Mouse (Mus musculus): ENCODE measurements around the gene Agxt2. TPM values are rescaled to one million over a fixed set of nuclear protein-coding genes. Genes with fewer than 3 reads are reported as not detected.

The Agxt2 gene
- polyA plus RNA-seq, 1 experiment: 0.16 TPM

- no peak for DNase-seq (ENCODE audit: low read depth)
Measured at GRCm38 (mm10) chr15:10426545-10427266, 68.4 kb downstream of the Agxt2 start.

DNA sequence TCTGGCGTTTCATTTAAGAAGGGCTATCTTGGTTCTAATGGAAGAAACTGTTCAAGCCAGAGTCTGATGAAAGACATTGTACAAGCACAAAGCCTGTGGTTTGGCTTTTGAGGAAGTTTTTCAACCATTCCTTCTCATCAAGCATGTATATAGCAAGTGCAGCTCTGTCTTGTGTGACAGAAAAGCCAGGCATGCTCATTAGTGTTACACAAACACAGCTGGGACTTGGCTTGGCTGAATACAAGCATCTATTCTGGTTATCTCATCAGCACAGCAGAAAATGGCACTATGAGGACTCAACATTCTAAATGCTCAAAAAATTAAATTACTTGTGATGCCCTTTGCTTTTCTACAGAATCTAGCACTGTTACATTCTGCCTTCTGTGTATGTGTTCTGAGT lies 78.6 kb downstream of the Agxt2 start:
- no peak for DNase-seq (ENCODE audit: low read depth)

GRCm38 (mm10) chr15:10439963-10440362 lies 81.6 kb downstream of the Agxt2 start:
- no peak for DNase-seq (ENCODE audit: low read depth)

- no peak for DNase-seq (ENCODE audit: low read depth)
Measured at GRCm38 (mm10) chr15:10441493-10441892, 83.2 kb downstream of the Agxt2 start.

DNA sequence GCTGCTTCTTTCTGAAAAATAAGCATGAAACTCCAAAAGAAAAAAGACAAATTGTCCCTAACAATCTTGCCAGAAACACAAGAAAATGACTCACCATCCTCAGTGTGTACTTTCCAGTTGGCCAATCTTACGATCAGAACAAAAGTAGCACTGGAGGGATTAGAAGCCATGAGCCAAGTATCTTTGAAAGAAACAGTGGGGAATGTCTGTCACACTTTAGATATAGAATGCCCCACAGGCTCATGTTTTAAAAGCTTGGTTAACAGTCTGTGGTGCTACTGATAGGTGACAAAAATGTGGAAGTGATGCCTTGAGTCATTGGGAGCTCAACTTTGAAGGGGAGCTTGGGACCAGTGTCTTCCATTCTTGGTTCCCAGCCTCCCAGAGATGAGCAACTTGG lies 83.9 kb downstream of the Agxt2 start:
- DNase-seq (ENCODE audit: low read depth): no peak

DNA sequence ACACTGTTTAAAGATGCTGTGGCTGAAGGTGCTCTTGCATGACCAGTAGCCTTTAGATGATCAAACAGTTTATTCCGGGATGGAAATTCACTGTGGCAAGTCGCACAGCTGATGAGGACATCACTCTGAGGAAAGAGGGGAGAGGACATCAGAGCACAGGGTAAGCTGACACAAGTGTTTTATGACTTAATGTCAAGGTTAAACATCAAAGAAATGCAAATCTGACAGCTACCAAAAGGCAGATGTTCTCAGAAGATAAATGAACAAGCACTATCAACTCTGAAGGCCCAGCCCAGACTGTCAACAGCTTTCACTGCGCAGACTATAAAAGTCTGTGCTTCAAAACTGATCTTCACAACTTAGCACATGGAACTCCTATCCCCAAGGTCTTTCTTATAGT lies 88.8 kb downstream of the Agxt2 start:
- DNase-seq (ENCODE audit: low read depth): no peak

Other genes with a start within 250 kb of the Agxt2 start
- 7.6 and 8.9 TPM in 2 replicates for gene Prlr, start 181.3 kb upstream of the Agxt2 start, polyA plus RNA-seq (2012; rRNA removed)
- gene Gm21973, start 33.2 kb upstream of the Agxt2 start, polyA plus RNA-seq (2012; rRNA removed): not detected in 2 replicates
- gene Dnajc21, start 112.0 kb downstream of the Agxt2 start, polyA plus RNA-seq (2012; rRNA removed): 1.5 and 2.4 TPM in 2 replicates
- 2.1 and 2.9 TPM in 2 replicates for gene Brix1, start 127.4 kb downstream of the Agxt2 start, polyA plus RNA-seq (2012; rRNA removed)
- gene Rad1, start 127.5 kb downstream of the Agxt2 start, polyA plus RNA-seq (2012; rRNA removed): 6.1 and 7.9 TPM in 2 replicates
- gene Ttc23l, start 200.1 kb downstream of the Agxt2 start, polyA plus RNA-seq (2012; rRNA removed): 0.11 and 0.15 TPM in 2 replicates